ENCODE assay signal across 8 mouse cellular contexts in genomic region chr7:87277225-87277624, GRCm38 (mm10). TPM values are rescaled to one million over a fixed set of nuclear protein-coding genes. Genes with fewer than 3 reads are reported as not detected.
DNase-seq lines count a peak whose midpoint lies in the region; ATAC-seq and TF ChIP-seq lines count a peak whose summit lies in the region.

No protein-coding gene starts in this region.

- no peaks in the 10 kb centered on the region for H3K9me3 ChIP-seq in forebrain, embryonic 15.5 days
- H3K9me3 ChIP-seq in stomach, postnatal 0 days (ENCODE audit: control insufficient read depth, low read length): no peaks in the 10 kb centered on the region

- intact Hi-C loops in gastrocnemius, adult 2 months (cut with DNase I): loop anchor here (2.0 kb wide), 1 partner anchor 166 kb away; no protein-coding TSS in a partner anchor

- 0 out of 2 replicates have a peak, but pooled peaks have one; percentile 61 for ATAC-seq in forebrain, embryonic 15.5 days (replicated peaks)
- ATAC-seq in stomach, postnatal 0 days (ENCODE audit: low FRiP score, low TSS enrichment): no peak

- no peaks in the 10 kb centered on the region for H3K4me1 ChIP-seq in forebrain, embryonic 15.5 days
- no peaks in the 10 kb centered on the region for H3K4me1 ChIP-seq in stomach, postnatal 0 days (replicated peaks; ENCODE audit: control insufficient read depth, insufficient read depth)

- no peak overlapping the region for H3K27ac ChIP-seq in gastrocnemius, adult 2 months
- no peak overlapping the region for H3K27ac ChIP-seq in forebrain, embryonic 15.5 days (replicated peaks)
- H3K27ac ChIP-seq in stomach, postnatal 0 days (replicated peaks): no peak overlapping the region

- H3K36me3 ChIP-seq in forebrain, embryonic 15.5 days: no peaks in the 10 kb centered on the region
- no peaks in the 10 kb centered on the region for H3K36me3 ChIP-seq in stomach, postnatal 0 days (ENCODE audit: control insufficient read depth, insufficient read depth, low read length)

- H3K4me2 ChIP-seq in forebrain, embryonic 15.5 days (replicated peaks): no peak overlapping the region
- no peak overlapping the region for H3K4me2 ChIP-seq in stomach, postnatal 0 days (replicated peaks; ENCODE audit: low read depth)

- TF ChIP-seq CTCF in gastrocnemius, adult 2 months (IDR thresholded peaks at IDR 0.05): peak; percentile 61
- TF ChIP-seq CTCF in stomach, postnatal 0 days (IDR thresholded peaks at IDR 0.05; ENCODE audit: low read depth): peak; percentile 73

- no peak for TF ChIP-seq EP300 in stomach, postnatal 0 days (optimal IDR thresholded peaks at IDR 0.05)

- no peak overlapping the region for H3K4me3 ChIP-seq in gastrocnemius, adult 2 months
- H3K4me3 ChIP-seq in forebrain, embryonic 15.5 days: no peak overlapping the region
- H3K4me3 ChIP-seq in stomach, postnatal 0 days (ENCODE audit: low read depth, low read length): no peak overlapping the region

- DNase-seq in gastrocnemius, adult 2 months: no peak
- no peak for DNase-seq in gastrocnemius, adult 8-10 months (ENCODE audit: low spot score in 2 of 2)
- peak; percentile 7 for DNase-seq in ovary, postnatal 14 days (ENCODE audit: low spot score)
- DNase-seq in ovary, postnatal 10 days (ENCODE audit: low spot score): no peak
- peak; percentile 14 to 70 for DNase-seq in layer of hippocampus, postnatal 14 days (ENCODE audit: low spot score in 2 of 2)
- DNase-seq in stomach, postnatal 0 days (ENCODE audit: low spot score): no peak
- DNase-seq in yolk sac, embryonic 10.5 days (ENCODE audit: low spot score): no peak

- no peak overlapping the region for H3K9ac ChIP-seq in forebrain, embryonic 15.5 days (replicated peaks)
- H3K9ac ChIP-seq in stomach, postnatal 0 days (ENCODE audit: low read length): no peak overlapping the region

- no peaks in the 10 kb centered on the region for H3K27me3 ChIP-seq in forebrain, embryonic 15.5 days
- no peaks in the 10 kb centered on the region for H3K27me3 ChIP-seq in stomach, postnatal 0 days (ENCODE audit: control insufficient read depth, insufficient read depth, low read length)

- 4% methylated on average over 1 of the region's 1 CpGs for WGBS in forebrain, embryonic 15.5 days
- WGBS in stomach, postnatal 0 days: 3% methylated on average over 1 of the region's 1 CpGs

RNA-seq across cellular contexts. Expression of gene Nox4, which starts 31.3 kb away (rescaled TPM):
- total RNA-seq in gastrocnemius, adult 2 months (2021): 1 to 10 TPM; 2.2 to 2.4 TPM
- 1 to 10 TPM in 3 of 4 experiments, under 1 TPM in 1; 0.99 to 3.3 (median 1.9) TPM for total RNA-seq in gastrocnemius, adult 8-10 months (2022)
- polyA plus RNA-seq in forebrain, embryonic 15.5 days (2015; fragmentation: Nextera tagmentation; extraction: Ambion mirVana): 1.3 and 1.8 TPM in 2 replicates
- total RNA-seq in layer of hippocampus, postnatal 14 days (2021): under 1 TPM; 0.60 TPM
- polyA plus RNA-seq in stomach, postnatal 0 days (2015; fragmentation: Nextera tagmentation; extraction: Ambion mirVana): 1.6 and 1.7 TPM in 2 replicates

Comparison
In these comparisons a context has a peak if more than half of its experiments do, and no peak if none do; other contexts are left out.
1. DNase-seq: peak in ovary, postnatal 14 days (single experiment) and layer of hippocampus, postnatal 14 days (2 of 2); none in gastrocnemius, adult 2 months (single experiment), gastrocnemius, adult 8-10 months (0 of 2), ovary, postnatal 10 days (single experiment), stomach, postnatal 0 days (single experiment) and yolk sac, embryonic 10.5 days (single experiment).